ENCODE assay signal across 8 mouse cellular contexts in genomic region chrX:71601052-71601611, GRCm38 (mm10). TPM values are rescaled to one million over a fixed set of nuclear protein-coding genes. Genes with fewer than 3 reads are reported as not detected.
DNase-seq lines count a peak whose midpoint lies in the region; ATAC-seq and TF ChIP-seq lines count a peak whose summit lies in the region.

No protein-coding gene starts in this region.

- peak; percentile 30 for TF ChIP-seq CTCF in ES-Bruce4 (IDR thresholded peaks at IDR 0.05; ENCODE audit: low read depth, low read length)
- peak; percentile 62 for TF ChIP-seq CTCF in kidney, postnatal 0 days (IDR thresholded peaks at IDR 0.05; ENCODE audit: low read depth)
- TF ChIP-seq CTCF in thymus, adult 2 months (IDR thresholded peaks at IDR 0.05; ENCODE audit: borderline replicate concordance, control insufficient read depth, extremely low read depth, insufficient read depth, low read length, poor library complexity): no peak; the same call in 1 of the 2 replicates

- DNase-seq in brain, adult 2 months (ENCODE audit: low read depth, low spot score): peak; percentile 44
- DNase-seq in kidney, postnatal 0 days (ENCODE audit: low spot score): peak; percentile 61
- DNase-seq in thymus, adult 2 months: peak; percentile 57

- WGBS in embryonic facial prominence, embryonic 13.5 days: 26% methylated on average over 25 of the region's 25 CpGs
- 15% methylated on average over 15 of the region's 25 CpGs for WGBS in heart, embryonic 14.5 days
- WGBS in kidney, postnatal 0 days: 26% methylated on average over 25 of the region's 25 CpGs
- 4% methylated on average over 24 of the region's 25 CpGs for WGBS in liver, embryonic 15.5 days (ENCODE audit: insufficient replicate concordance)
- WGBS in neural tube, embryonic 12.5 days: 13% methylated on average over 15 of the region's 25 CpGs
- 6% methylated on average over 21 of the region's 25 CpGs for WGBS in thymus, adult 2 months

- no peak overlapping the region for H3K9ac ChIP-seq in ES-Bruce4 (ENCODE audit: low read depth, poor library complexity, severe bottlenecking)
- no peak overlapping the region for H3K9ac ChIP-seq in embryonic facial prominence, embryonic 13.5 days
- peak overlapping the region; percentile 34; the same call in 1 of the 2 replicates for H3K9ac ChIP-seq in heart, embryonic 14.5 days (ENCODE audit: low read length)
- no peak overlapping the region for H3K9ac ChIP-seq in kidney, postnatal 0 days (ENCODE audit: low read depth, low read length)
- no peak overlapping the region for H3K9ac ChIP-seq in liver, embryonic 15.5 days
- no peak overlapping the region for H3K9ac ChIP-seq in neural tube, embryonic 12.5 days

- no peak for TF ChIP-seq EP300 in ES-Bruce4 (IDR thresholded peaks at IDR 0.05; ENCODE audit: insufficient read depth, low read depth, low read length)

- H3K27ac ChIP-seq in ES-Bruce4 (ENCODE audit: insufficient read depth, low read length): no peak overlapping the region
- H3K27ac ChIP-seq in embryonic facial prominence, embryonic 13.5 days: no peak overlapping the region
- H3K27ac ChIP-seq in heart, embryonic 14.5 days (replicated peaks in 1 of 2; ENCODE audit: control insufficient read depth in 1 of 2, insufficient read depth in 1 of 2, low read depth in 2 of 2, low read length in 2 of 2): no peak overlapping the region
- no peak overlapping the region for H3K27ac ChIP-seq in kidney, postnatal 0 days
- no peak overlapping the region for H3K27ac ChIP-seq in liver, embryonic 15.5 days (replicated peaks)
- H3K27ac ChIP-seq in neural tube, embryonic 12.5 days: no peak overlapping the region
- no peak overlapping the region for H3K27ac ChIP-seq in thymus, adult 2 months (ENCODE audit: control insufficient read depth, insufficient read depth, low read length)

- H3K4me3 ChIP-seq in ES-Bruce4 (ENCODE audit: low read depth, low read length): peak overlapping the region; percentile 36
- peak overlapping the region; percentile 25 for H3K4me3 ChIP-seq in embryonic facial prominence, embryonic 13.5 days
- peak overlapping the region; percentile 26 to 39 for H3K4me3 ChIP-seq in heart, embryonic 14.5 days (ENCODE audit: control insufficient read depth in 1 of 2, insufficient read depth in 1 of 2, low read depth in 1 of 2, low read length in 2 of 2)
- H3K4me3 ChIP-seq in kidney, postnatal 0 days (replicated peaks; ENCODE audit: low read depth, low read length): no peak overlapping the region
- H3K4me3 ChIP-seq in liver, embryonic 15.5 days (replicated peaks): peak overlapping the region; percentile 36
- H3K4me3 ChIP-seq in neural tube, embryonic 12.5 days: 0 out of 2 replicates have a peak overlapping the region, but pooled peaks have one; percentile 9
- H3K4me3 ChIP-seq in thymus, adult 2 months (ENCODE audit: control insufficient read depth, insufficient read depth, low read length): no peak overlapping the region

- H3K36me3 ChIP-seq in ES-Bruce4 (ENCODE audit: control insufficient read depth, insufficient read depth, low read length, poor library complexity, severe bottlenecking): no peaks in the 10 kb centered on the region
- no peaks in the 10 kb centered on the region for H3K36me3 ChIP-seq in embryonic facial prominence, embryonic 13.5 days
- H3K36me3 ChIP-seq in heart, embryonic 14.5 days (ENCODE audit: control insufficient read depth, insufficient read depth, low read length): no peaks in the 10 kb centered on the region
- no peaks in the 10 kb centered on the region for H3K36me3 ChIP-seq in kidney, postnatal 0 days (ENCODE audit: insufficient read depth, low read length)
- H3K36me3 ChIP-seq in liver, embryonic 15.5 days (replicated peaks): no peaks in the 10 kb centered on the region
- no peaks in the 10 kb centered on the region for H3K36me3 ChIP-seq in neural tube, embryonic 12.5 days
- no peaks in the 10 kb centered on the region for H3K36me3 ChIP-seq in thymus, adult 2 months (ENCODE audit: control insufficient read depth, insufficient read depth, low read length)

- no peaks in the 10 kb centered on the region for H3K9me3 ChIP-seq in ES-Bruce4 (replicated peaks; ENCODE audit: control insufficient read depth, insufficient read depth, low read length, poor library complexity, severe bottlenecking)
- H3K9me3 ChIP-seq in embryonic facial prominence, embryonic 13.5 days: no peaks in the 10 kb centered on the region
- H3K9me3 ChIP-seq in heart, embryonic 14.5 days (ENCODE audit: control insufficient read depth, low read length): no peaks in the 10 kb centered on the region
- H3K9me3 ChIP-seq in kidney, postnatal 0 days (replicated peaks; ENCODE audit: low read length): no peaks in the 10 kb centered on the region
- no peaks in the 10 kb centered on the region for H3K9me3 ChIP-seq in liver, embryonic 15.5 days (replicated peaks)
- no peaks in the 10 kb centered on the region for H3K9me3 ChIP-seq in neural tube, embryonic 12.5 days

- peak; percentile 52; the same call in 1 of the 2 replicates for ATAC-seq in embryonic facial prominence, embryonic 13.5 days (ENCODE audit: insufficient number of reproducible peaks, insufficient read depth, low FRiP score, low TSS enrichment, low read depth)
- no peak for ATAC-seq in heart, embryonic 14.5 days (ENCODE audit: insufficient number of reproducible peaks, insufficient read depth, low FRiP score, low read depth)
- peak; percentile 72 for ATAC-seq in kidney, postnatal 0 days (replicated peaks; ENCODE audit: low FRiP score, low read depth)
- ATAC-seq in liver, embryonic 15.5 days (ENCODE audit: insufficient read depth): 0 out of 2 replicates have a peak, but pooled peaks have one; percentile 31
- peak; percentile 87 for ATAC-seq in neural tube, embryonic 12.5 days (ENCODE audit: low FRiP score, low read depth)

- H3K4me1 ChIP-seq in ES-Bruce4 (ENCODE audit: control insufficient read depth, insufficient read depth, low read length): peaks cover 2% of the 10 kb centered on the region
- H3K4me1 ChIP-seq in embryonic facial prominence, embryonic 13.5 days: no peaks in the 10 kb centered on the region
- no peaks in the 10 kb centered on the region for H3K4me1 ChIP-seq in heart, embryonic 14.5 days (ENCODE audit: control insufficient read depth in 2 of 2, insufficient read depth in 2 of 2, low read length in 2 of 2)
- H3K4me1 ChIP-seq in kidney, postnatal 0 days (replicated peaks; ENCODE audit: insufficient read depth, low read length): no peaks in the 10 kb centered on the region
- H3K4me1 ChIP-seq in liver, embryonic 15.5 days (replicated peaks): no peaks in the 10 kb centered on the region
- no peaks in the 10 kb centered on the region for H3K4me1 ChIP-seq in neural tube, embryonic 12.5 days
- H3K4me1 ChIP-seq in thymus, adult 2 months (replicated peaks; ENCODE audit: control insufficient read depth, insufficient read depth, low read length): no peaks in the 10 kb centered on the region

- H3K4me2 ChIP-seq in embryonic facial prominence, embryonic 13.5 days: peak overlapping the region; percentile 55
- peak overlapping the region; percentile 64 for H3K4me2 ChIP-seq in heart, embryonic 14.5 days (ENCODE audit: low read length)
- peak overlapping the region; percentile 47 for H3K4me2 ChIP-seq in kidney, postnatal 0 days (ENCODE audit: low read length)
- peak overlapping the region; percentile 68 for H3K4me2 ChIP-seq in liver, embryonic 15.5 days
- peak overlapping the region; percentile 53 for H3K4me2 ChIP-seq in neural tube, embryonic 12.5 days (replicated peaks)

- H3K27me3 ChIP-seq in ES-Bruce4 (ENCODE audit: control insufficient read depth, insufficient read depth, low read length, poor library complexity, severe bottlenecking): no peaks in the 10 kb centered on the region
- peaks cover 15% of the 10 kb centered on the region; the same call in 1 of the 2 replicates for H3K27me3 ChIP-seq in embryonic facial prominence, embryonic 13.5 days
- H3K27me3 ChIP-seq in heart, embryonic 14.5 days (ENCODE audit: control insufficient read depth, insufficient read depth, low read length): 0 out of 2 replicates have a peak, but pooled peaks cover 5% of the 10 kb centered on the region
- no peaks in the 10 kb centered on the region for H3K27me3 ChIP-seq in kidney, postnatal 0 days (ENCODE audit: insufficient read depth, low read length)
- peaks cover 16% of the 10 kb centered on the region for H3K27me3 ChIP-seq in liver, embryonic 15.5 days
- no peaks in the 10 kb centered on the region for H3K27me3 ChIP-seq in neural tube, embryonic 12.5 days (replicated peaks)
- H3K27me3 ChIP-seq in thymus, adult 2 months (ENCODE audit: control insufficient read depth, insufficient read depth, low read length): no peaks in the 10 kb centered on the region

- TF ChIP-seq POLR2A in ES-Bruce4 (IDR thresholded peaks at IDR 0.05; ENCODE audit: insufficient read depth, low read length): no peak
- no peak for TF ChIP-seq POLR2A in thymus, adult 2 months (IDR thresholded peaks at IDR 0.05; ENCODE audit: control insufficient read depth, extremely low read depth, insufficient read depth, low read length, poor library complexity)

RNA-seq across cellular contexts. Expression of gene Hmgb3, which starts 45.4 kb away (rescaled TPM):
- polyA plus RNA-seq in ES-Bruce4 (2011; ENCODE audit: insufficient read depth, insufficient read length, low read depth, missing spikeins): 62.3 and 72.2 TPM in 2 replicates
- polyA plus RNA-seq in embryonic facial prominence, embryonic 13.5 days (2015; fragmentation: Nextera tagmentation; extraction: Ambion mirVana): 350 and 399 TPM in 2 replicates
- polyA plus RNA-seq in heart, embryonic 14.5 days (2014; fragmentation: Nextera tagmentation; extraction: Ambion mirVana): 134 and 138 TPM in 2 replicates
- polyA plus RNA-seq in kidney, postnatal 0 days (2015; fragmentation: Nextera tagmentation; extraction: Ambion mirVana): 171 and 199 TPM in 2 replicates
- polyA plus RNA-seq in liver, embryonic 15.5 days (2015; fragmentation: Nextera tagmentation; extraction: Ambion mirVana): 175 and 187 TPM in 2 replicates
- polyA plus RNA-seq in neural tube, embryonic 12.5 days (2016; fragmentation: Nextera tagmentation; extraction: Ambion mirVana): 648 and 679 TPM in 2 replicates
- polyA plus RNA-seq in thymus, adult 2 months (2012; rRNA removed): 17.4 and 22.6 TPM in 2 replicates

Comparison
In these comparisons a context has a peak if more than half of its experiments do, and no peak if none do; other contexts are left out.
1. H3K4me3 ChIP-seq: peak in ES-Bruce4 (single experiment), embryonic facial prominence, embryonic 13.5 days (single experiment), heart, embryonic 14.5 days (2 of 2), liver, embryonic 15.5 days (single experiment) and neural tube, embryonic 12.5 days (single experiment); none in kidney, postnatal 0 days (single experiment) and thymus, adult 2 months (single experiment).
2. Peak in every context shown above with its lines, with median percentiles within 50 percentile points of each other: DNase-seq and H3K4me2 ChIP-seq.